Mouse (Mus musculus): ENCODE results near the gene Trpv4.
A peak's percentile ranks its signal among the peaks of the same experiment; 100 is the strongest.

Trpv4 gene

GRCm38 (mm10) chr5:114658255-114658654, at the start of gene Trpv4:
Trpv4 (minus strand) TSS chr5:114658421.
- DNase-seq = no peak

- DNase-seq = peak; percentile 95
These were observed 49.2 kb upstream of the Trpv4 start, which contains the start of gene Tchp for GRCm38 (mm10) chr5:114707265-114708068. Tchp (plus strand) TSS chr5:114707760.

- DNase-seq = peak; percentile 52
These were observed 44.5 kb upstream of the Trpv4 start for GRCm38 (mm10) chr5:114702403-114703392.

- peak; percentile 74 for DNase-seq
These were observed 40.8 kb upstream of the Trpv4 start for GRCm38 (mm10) chr5:114699015-114699414.

- no peak for DNase-seq
These were observed 40.0 kb upstream of the Trpv4 start for GRCm38 (mm10) chr5:114698044-114698746.

GRCm38 (mm10) chr5:114696939-114697338, 38.7 kb upstream of the Trpv4 start:
- no peak for DNase-seq

GRCm38 (mm10) chr5:114695775-114696174, 37.6 kb upstream of the Trpv4 start:
- DNase-seq = no peak

GRCm38 (mm10) chr5:114690633-114691567, 32.7 kb upstream of the Trpv4 start, which contains the start of gene Gltp:
Gltp (minus strand) TSS chr5:114690984.
- DNase-seq = peak; percentile 95

- DNase-seq = peak; percentile 69
These were observed 31.6 kb upstream of the Trpv4 start for GRCm38 (mm10) chr5:114689700-114690366.

GRCm38 (mm10) chr5:114688703-114689102, 30.5 kb upstream of the Trpv4 start:
- DNase-seq = no peak

- DNase-seq = peak; percentile 32
These were observed 29.7 kb upstream of the Trpv4 start for GRCm38 (mm10) chr5:114687901-114688300.

- peak; percentile 64 for DNase-seq
These were observed 28.5 kb upstream of the Trpv4 start for GRCm38 (mm10) chr5:114686726-114687210.

GRCm38 (mm10) chr5:114685986-114686385, 27.8 kb upstream of the Trpv4 start:
- DNase-seq = no peak

- DNase-seq = peak; percentile 81
These were observed 23.5 kb upstream of the Trpv4 start for GRCm38 (mm10) chr5:114681717-114682116.

- peak; percentile 59 for DNase-seq
These were observed 22.6 kb upstream of the Trpv4 start for GRCm38 (mm10) chr5:114680676-114681285.

GRCm38 (mm10) chr5:114679841-114680591, 21.8 kb upstream of the Trpv4 start:
- DNase-seq = no peak

GRCm38 (mm10) chr5:114674594-114674993, 16.4 kb upstream of the Trpv4 start:
- DNase-seq = no peak

GRCm38 (mm10) chr5:114673114-114673513, 14.9 kb upstream of the Trpv4 start:
- DNase-seq = no peak

- DNase-seq = no peak
These were observed 10.8 kb upstream of the Trpv4 start for GRCm38 (mm10) chr5:114669014-114669413.

All from lung, postnatal 36 days (tissue).